Mouse (Mus musculus) left cerebral cortex, adult 11 months (tissue): ENCODE data around the gene Chrna9.

Experiments
- DNase-seq: peaks from one replicate; pipeline ENCODE4 v3.0.0; 2022; ENCODE audit warnings: low spot score

Chrna9 gene

DNA sequence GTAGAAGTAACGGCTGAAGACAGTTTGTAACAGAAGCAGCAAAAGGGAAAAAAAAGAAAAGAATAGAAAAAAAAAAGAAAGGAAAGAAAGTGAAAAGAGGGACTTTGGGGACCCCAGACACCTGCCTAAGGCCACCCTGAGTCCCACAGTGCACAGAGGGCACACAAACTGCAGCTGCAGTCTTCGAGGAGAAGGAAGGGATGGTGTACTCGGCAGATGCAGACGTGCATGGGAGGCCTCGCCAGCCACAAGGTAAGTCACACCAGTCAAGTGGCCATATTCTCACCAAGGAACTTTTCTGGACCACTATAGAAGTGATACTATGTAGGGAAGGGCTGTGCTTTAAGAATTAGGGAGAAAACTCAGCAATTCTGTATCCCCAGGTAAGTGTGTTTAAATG lies at the start of gene Chrna9:
Gene Chrna9, plus strand, starts transcription at position 139 of the 400 bp plus-strand sequence.
- DNase-seq, result no peak

DNA sequence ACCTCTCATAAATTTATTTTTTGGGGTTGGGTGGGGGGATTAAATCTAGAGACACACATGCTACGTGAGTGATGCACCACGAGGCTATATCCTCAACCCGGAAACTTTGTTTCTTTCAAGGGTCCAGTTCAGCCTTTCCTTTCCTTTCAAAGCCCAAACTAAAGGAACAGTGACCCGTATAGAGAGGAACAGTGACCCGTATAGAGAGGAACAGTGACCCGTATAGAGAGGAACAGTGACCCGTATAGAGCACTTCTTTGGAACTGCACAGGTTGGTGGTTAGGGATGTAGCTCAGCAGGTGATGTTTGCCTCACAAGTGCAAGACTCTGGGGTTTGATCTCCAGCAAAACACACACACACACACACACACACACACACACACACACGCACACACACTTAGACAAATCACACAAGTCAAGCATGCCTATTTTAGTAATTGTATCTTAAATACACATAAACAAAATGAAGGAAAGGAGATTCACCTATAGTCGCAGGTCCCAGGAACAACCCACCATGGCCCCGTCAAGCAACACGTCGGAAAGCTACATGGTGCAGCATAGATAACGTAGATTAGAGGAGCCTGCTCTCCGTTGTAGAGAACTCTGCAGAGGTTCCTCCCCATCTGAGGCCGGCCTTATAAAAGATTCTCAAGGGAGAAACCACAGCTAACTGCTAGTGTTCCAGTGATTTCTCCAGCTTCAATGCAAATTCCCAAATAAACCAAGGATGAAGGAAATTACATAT lies 48.9 kb upstream of the Chrna9 start:
- DNase-seq, result no peak

GRCm38 (mm10) chr5:65888102-65888501 lies 46.6 kb upstream of the Chrna9 start:
- no peak for DNase-seq

DNA sequence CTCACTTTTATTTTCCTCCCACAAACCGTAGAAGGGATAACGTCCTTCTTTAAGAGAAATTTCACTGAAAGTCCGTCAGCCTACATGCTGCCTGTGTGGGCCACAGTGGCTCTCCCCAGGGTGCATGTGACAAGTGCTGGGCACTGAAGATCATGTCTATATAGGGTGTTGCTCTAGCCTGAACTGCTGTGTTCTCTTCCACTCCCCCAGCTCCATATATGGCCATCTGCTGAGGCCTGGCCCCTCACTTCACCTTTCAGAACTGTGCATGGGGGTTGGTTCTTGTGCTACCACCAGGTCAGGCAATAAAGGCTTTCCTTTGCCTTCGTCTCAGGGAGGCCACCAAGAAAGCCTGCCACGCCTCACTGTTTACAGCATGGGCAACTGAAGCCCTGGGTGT lies 45.7 kb upstream of the Chrna9 start:
- DNase-seq, result no peak

GRCm38 (mm10) chr5:65891251-65891826 lies 43.4 kb upstream of the Chrna9 start:
- DNase-seq, result no peak

GRCm38 (mm10) chr5:65895121-65895692 lies 39.5 kb upstream of the Chrna9 start:
- DNase-seq, result no peak

GRCm38 (mm10) chr5:65895764-65896163 lies 39.0 kb upstream of the Chrna9 start:
- no peak for DNase-seq

DNA sequence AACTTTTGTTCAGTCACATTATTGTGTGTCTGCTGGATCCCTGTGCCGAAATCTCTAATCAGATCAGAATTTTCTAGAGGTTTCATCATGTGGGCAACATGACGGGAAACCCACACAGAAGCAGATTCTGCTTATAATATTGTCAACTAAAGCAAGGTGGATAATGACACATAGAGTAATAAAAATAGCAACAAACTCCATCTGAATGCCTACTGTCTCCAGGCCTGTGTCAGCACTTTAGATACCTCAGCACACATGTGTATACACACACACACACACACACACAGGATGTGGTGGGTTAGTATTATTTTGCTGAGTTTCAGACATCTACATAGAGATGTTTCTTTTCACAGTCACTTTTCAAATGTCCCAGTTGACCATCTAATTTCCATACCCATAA lies 37.0 kb upstream of the Chrna9 start:
- DNase-seq, result no peak

DNA sequence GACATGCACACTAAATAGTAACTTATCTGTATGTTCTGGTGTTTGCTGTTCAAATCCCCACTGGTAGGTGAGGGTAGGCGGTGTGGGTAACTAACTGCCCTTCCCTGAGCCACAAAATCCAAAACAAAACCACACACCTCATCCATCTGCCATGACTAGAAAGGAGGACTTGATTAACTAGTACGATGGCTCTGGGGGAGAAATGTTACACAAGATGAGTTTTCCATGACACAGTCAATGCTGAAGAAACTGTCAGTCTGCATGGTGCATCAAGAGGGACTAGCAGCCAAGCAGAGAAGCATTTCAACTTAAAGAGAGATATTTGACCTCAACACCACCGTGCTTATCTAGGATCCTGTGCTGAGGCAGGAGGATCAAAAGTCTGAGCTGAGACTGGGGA lies 36.0 kb upstream of the Chrna9 start:
- no peak for DNase-seq

GRCm38 (mm10) chr5:65900113-65900512 lies 34.6 kb upstream of the Chrna9 start:
- DNase-seq, result no peak

DNA sequence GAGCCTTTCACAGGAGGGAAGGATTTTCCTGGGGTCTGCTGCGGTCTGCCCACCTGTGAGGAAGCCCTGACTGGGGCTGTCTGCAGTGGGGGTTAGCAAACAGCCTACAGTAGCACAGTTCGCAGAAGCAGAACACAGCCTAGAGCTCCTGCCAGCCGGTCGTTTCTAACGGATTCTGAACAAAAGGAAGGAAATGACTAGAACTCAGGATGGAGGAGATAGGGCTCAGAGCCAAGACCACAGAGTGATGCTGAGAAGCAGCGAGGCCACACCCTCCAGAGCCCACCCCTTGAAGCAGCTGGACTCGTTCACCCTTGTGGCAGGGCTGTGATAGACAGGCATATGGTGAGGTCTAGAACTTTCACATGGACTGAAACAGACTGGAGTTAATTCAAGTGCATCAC lies 33.9 kb upstream of the Chrna9 start:
- DNase-seq, result no peak

- no peak for DNase-seq
These were observed 32.8 kb upstream of the Chrna9 start for GRCm38 (mm10) chr5:65901868-65902418.

GRCm38 (mm10) chr5:65902811-65903210 lies 31.9 kb upstream of the Chrna9 start:
- no peak for DNase-seq

DNA sequence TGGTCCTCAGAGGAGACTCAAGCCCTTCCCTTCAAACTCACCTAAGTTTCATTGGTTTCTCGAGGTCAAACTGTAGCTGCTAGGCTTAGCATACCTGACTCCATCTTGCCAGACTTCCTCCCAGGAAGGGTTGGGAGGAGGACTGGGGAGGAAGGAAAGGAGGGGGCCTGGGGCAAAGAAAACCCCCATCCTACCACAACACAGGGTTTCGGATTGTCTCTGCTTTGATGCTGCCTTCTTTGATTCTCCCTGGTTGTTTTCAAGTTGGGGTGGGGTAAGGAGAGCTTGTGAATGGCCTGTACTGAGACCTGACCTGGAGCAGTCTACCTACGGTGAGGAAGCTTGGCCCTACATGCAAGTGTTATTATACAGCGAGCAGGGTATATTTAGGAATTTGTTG lies 30.2 kb upstream of the Chrna9 start:
- DNase-seq, result no peak

- DNase-seq, result no peak
These were observed 26.0 kb upstream of the Chrna9 start for GRCm38 (mm10) chr5:65908751-65909150.

- DNase-seq, result no peak
These were observed 25.4 kb upstream of the Chrna9 start for GRCm38 (mm10) chr5:65909321-65909720.

GRCm38 (mm10) chr5:65910398-65910797 lies 24.3 kb upstream of the Chrna9 start:
- no peak for DNase-seq

DNA sequence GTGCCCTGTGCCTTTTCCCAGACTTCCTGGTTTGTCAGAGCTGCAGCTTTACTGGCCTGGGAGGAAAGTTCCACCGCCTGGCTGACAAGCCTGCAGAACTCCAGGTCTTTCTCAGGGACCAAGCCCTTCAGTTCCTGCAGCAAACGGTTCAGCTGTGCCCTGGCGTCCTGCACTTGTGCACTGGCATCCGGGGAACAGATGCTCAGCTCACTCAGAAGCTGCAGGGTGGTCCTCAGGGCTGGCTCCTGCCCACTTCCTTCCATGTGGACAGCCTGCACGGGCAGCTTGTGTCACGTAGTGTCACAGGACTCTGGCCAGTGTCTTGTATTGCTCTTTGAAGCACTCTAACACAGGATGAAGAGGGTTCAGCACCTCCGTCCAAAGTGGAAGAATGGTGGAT lies 23.0 kb upstream of the Chrna9 start:
- DNase-seq, result no peak

DNA sequence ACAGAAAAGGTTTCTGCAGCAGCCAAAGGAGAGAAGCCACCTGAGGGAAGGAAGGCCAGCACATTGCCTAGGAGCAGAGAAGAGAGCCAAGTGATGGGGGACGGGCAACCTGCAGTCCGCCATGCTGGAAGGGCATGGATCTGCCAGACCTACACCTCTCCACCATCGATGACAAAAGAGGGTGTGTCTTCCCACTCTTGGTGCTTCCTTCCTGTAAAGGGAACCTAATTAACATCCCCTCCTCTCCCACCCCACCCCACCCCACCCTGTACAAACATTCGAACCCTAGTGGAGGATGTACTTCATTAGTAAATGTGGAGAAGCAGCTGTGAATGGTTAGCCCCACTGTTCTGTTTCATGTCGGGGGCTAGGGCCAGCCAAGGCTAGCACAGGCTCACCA lies 22.5 kb upstream of the Chrna9 start:
- no peak for DNase-seq

DNA sequence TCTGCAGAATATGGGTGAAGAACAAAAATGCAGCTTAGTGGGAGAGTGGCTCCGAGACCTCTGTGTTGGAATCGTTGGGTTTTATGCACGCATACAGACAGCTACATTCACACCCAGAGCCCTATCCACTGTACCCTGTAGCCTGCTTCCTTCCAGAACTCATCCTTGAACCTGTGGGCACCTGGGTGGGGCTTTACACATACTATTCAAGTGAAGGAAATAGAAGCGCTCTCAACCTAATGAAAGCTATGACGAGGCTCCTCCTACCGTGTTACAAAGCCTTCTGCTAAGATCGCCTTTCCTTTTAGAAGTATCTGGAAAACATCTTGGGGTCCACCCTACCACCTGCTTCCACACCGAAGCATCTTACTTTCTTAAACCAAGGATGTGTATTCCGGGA lies 21.6 kb upstream of the Chrna9 start:
- no peak for DNase-seq

GRCm38 (mm10) chr5:65914342-65914741 lies 20.4 kb upstream of the Chrna9 start:
- no peak for DNase-seq

GRCm38 (mm10) chr5:65916930-65917329 lies 17.8 kb upstream of the Chrna9 start:
- DNase-seq, result no peak

DNA sequence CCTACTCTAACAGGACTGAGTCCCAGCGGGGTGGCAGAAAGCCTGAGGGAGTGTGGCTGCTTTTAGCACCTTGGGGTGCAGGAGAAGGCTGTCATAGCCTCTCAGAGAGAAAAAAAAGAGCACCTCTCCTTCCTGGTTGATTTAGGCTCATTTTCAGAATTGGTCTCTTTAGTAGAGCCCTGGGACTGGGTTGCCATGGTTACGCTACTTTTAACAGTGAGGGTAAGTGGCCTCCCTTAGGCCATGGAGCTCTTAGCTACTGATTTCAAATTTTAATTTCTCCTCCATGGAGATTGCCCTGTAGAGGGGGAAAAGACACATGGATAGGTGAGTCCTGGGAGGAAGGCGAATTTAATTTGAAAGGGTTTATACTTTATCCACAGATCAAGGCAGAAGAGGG lies 16.1 kb upstream of the Chrna9 start:
- no peak for DNase-seq
